Mouse (Mus musculus) liver (tissue): Measurements from ENCODE around the gene Tsc22d4.
A peak's percentile ranks its signal among the peaks of the same experiment; 100 is the strongest.
"Not testable (repeated sequence)": the region's sequence is repeated elsewhere in the genome, so short reads cannot be mapped to it uniquely, and the experiment has no call there.

Experiments used
- DNase-seq: peaks from one replicate; pipeline ENCODE4 v3.0.0-alpha.2; 2020; ENCODE audit warnings: mixed read lengths

The Tsc22d4 gene

GRCm38 (mm10) chr5:137742048-137742447 lies 3.5 kb upstream of the Tsc22d4 start:
- DNase-seq: no peak

- DNase-seq: no peak
Observed at GRCm38 (mm10) chr5:137742836-137743235, 2.7 kb upstream of the Tsc22d4 start.

GRCm38 (mm10) chr5:137744197-137744596 lies 1.3 kb upstream of the Tsc22d4 start:
- no peak for DNase-seq

GRCm38 (mm10) chr5:137746282-137746850 lies 836 bp downstream of the Tsc22d4 start:
- peak; percentile 93 for DNase-seq

- DNase-seq: peak; percentile 52
Observed at GRCm38 (mm10) chr5:137746851-137747325, 1.4 kb downstream of the Tsc22d4 start.

- peak; percentile 78 for DNase-seq
Observed at GRCm38 (mm10) chr5:137747326-137747961, 1.9 kb downstream of the Tsc22d4 start.

- peak; percentile 34 for DNase-seq
Observed at GRCm38 (mm10) chr5:137748130-137748770, 2.7 kb downstream of the Tsc22d4 start.

- DNase-seq: peak; percentile 73
Observed at GRCm38 (mm10) chr5:137749196-137749836, 3.8 kb downstream of the Tsc22d4 start.

GRCm38 (mm10) chr5:137750212-137750611 lies 4.7 kb downstream of the Tsc22d4 start:
- DNase-seq: not testable (repeated sequence)

- DNase-seq: no peak
Observed at GRCm38 (mm10) chr5:137751221-137751887, 5.8 kb downstream of the Tsc22d4 start.

- no peak for DNase-seq
Observed at GRCm38 (mm10) chr5:137751988-137752387, 6.5 kb downstream of the Tsc22d4 start.

GRCm38 (mm10) chr5:137753111-137753832 lies 7.7 kb downstream of the Tsc22d4 start:
- no peak for DNase-seq

- DNase-seq: no peak
Observed at GRCm38 (mm10) chr5:137755425-137755824, 9.9 kb downstream of the Tsc22d4 start.

- no peak for DNase-seq
Observed at GRCm38 (mm10) chr5:137756106-137756505, 10.6 kb downstream of the Tsc22d4 start.

GRCm38 (mm10) chr5:137756882-137757661 lies 11.5 kb downstream of the Tsc22d4 start:
- peak; percentile 87 for DNase-seq

- DNase-seq: no peak
Observed at GRCm38 (mm10) chr5:137757887-137758286, 12.4 kb downstream of the Tsc22d4 start.

- no peak for DNase-seq
Observed at GRCm38 (mm10) chr5:137758921-137759534, 13.5 kb downstream of the Tsc22d4 start.

- DNase-seq: peak; percentile 84
Observed at GRCm38 (mm10) chr5:137759971-137760412, 14.5 kb downstream of the Tsc22d4 start.

GRCm38 (mm10) chr5:137764609-137765340 lies 19.2 kb downstream of the Tsc22d4 start:
- no peak for DNase-seq

GRCm38 (mm10) chr5:137766270-137766669 lies 20.7 kb downstream of the Tsc22d4 start:
- no peak for DNase-seq
